Mouse (Mus musculus): Measurements from ENCODE around the gene Cyp26c1.
A peak's percentile ranks its signal among the peaks of the same experiment; 100 is the strongest.

Gene Cyp26c1

DNA sequence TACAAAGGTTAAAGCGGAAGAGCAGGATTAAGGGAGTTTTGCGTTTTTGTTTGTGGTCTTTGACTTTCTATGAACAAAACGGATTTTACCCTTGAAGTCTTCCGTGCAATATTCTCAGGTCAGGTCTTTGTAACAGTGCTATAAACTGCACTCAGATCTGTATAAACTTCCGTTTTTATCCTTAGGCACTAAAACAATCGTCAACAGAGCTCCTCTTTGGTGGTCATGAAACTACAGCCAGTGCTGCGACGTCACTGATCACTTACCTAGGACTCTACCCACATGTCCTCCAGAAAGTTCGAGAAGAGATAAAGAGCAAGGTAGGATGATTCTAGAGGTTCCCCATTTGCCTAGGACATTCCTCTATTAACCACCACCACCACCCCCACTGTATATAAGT, 14.3 kb downstream of the Cyp26c1 start:
- DNase-seq: no peak

DNA sequence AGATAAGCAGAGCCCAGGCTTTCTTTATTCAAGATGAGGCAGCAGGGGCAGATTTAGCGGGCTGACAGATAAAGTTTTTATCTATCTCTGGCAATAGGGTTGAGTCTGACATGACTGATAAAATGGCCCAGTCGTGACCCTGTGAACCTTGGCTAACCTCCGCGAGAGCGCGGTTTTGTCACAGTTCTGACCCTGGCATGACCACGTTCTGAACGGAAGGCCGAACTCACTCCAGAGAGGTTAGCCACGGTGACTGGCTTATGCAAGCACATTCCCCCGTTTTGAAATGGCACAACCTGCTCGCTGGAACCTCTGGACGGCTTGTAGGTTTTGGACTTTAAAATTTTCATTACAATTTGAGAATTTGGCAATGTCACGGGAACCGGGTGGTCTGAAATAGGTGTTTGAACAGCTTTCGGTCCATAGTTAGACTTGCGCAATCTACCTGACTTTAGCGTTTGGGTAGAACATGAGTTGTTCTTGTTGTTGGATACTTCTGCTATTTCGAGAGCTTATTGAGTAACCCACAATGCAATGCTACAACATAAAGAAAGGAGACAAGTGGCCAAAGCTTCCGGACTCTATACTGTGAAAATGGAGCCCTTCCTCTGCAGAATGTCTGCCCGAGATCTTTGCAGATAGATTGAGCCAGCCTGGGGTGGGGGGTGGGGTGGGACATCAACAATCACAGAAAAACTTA, 17.1 kb downstream of the Cyp26c1 start:
- DNase-seq: no peak

- DNase-seq: peak; percentile 30
Observed at GRCm38 (mm10) chr19:37703902-37704509, 18.6 kb downstream of the Cyp26c1 start.

DNA sequence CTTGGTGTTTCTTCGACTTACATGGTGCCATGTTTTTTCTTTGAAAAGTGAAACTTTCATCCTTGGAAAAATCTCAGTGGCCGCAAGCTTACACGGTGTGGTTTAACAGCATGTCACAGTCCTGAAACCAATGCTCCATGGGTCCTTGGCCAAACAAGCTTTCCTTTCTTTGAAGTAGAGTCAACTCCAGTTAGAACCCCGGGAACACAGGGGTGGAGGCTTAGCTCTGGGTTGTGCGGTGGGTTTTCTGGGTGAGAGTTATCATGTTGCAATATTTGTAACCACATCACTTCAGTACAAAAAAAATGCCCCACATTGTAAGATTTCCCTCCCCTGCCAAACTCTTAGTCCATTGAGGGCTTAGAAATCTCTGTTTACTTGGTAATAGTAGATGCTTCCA, 20.3 kb downstream of the Cyp26c1 start:
- DNase-seq: no peak

DNA sequence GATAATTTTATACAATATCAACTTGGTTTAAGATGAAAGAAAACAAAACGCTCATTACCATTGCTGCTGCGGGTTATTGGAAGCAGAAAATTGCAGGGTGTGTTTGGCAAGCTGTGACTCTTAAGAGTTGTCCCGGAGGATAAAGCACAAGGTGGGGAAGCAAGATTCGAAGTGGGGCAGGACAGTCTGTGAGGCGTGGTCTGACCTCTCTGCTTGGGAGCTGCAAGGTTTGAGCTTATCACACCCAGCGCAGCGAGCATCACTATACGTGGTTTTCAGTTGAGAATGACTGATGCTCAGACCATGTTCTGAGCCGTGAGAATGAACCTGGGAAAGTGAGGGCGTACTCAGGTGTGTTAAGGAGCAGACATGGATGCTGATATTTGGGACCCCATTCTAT, 29.3 kb downstream of the Cyp26c1 start:
- DNase-seq: no peak

DNA sequence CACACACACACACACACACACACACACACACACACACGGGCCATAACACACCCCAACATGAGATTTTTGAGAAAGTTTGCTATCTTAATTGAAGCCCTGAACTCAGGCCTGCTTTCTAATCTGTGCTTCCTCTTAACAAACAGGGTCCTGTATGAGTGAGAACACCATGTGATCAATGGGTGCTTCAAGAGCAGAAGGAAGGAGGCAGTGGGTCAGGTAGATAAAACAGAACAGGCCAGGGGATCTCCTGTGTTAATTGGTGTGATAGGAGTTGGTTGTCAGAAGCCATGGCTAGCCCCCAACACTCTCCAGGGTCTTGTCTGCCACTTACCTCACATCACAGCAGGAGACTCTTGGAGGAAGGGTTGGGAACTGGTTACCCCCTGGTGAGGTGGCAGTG, 30.6 kb downstream of the Cyp26c1 start:
- DNase-seq: no peak

DNA sequence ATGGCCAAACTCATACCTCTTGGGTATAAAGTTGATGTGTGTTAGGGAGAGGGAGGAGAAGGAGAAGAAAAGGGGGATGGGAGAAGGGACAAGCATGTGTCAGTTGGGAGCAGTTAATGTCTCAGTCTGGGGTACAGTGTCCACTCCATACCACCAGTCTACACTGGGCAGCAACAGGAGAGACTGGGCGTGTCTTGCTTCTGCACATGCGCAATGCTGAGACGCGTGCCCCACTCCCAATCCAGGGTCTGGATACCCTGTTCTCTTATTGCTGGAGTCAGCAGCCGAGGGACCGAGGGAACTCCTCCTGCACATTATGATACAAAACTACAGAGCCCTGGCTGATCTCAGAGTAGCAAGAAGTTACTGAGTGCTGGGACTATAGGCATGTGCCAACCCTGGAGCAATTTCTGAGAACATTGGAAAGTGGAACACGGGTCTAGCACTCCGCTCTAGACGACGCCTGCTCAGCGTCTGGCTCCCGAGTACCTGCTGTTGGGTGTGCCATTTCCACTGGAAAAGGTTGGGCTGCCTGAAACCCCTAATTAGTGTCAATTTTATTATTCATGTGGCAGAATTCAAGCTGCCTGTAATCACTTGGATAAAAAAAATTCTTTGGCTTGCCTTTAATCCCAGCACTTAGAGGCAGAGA, 31.3 kb downstream of the Cyp26c1 start:
- no peak for DNase-seq

- DNase-seq: no peak
Observed at GRCm38 (mm10) chr19:37719166-37719565, 33.8 kb downstream of the Cyp26c1 start.

- no peak for DNase-seq
Observed at GRCm38 (mm10) chr19:37724591-37724990, 39.2 kb downstream of the Cyp26c1 start.

- peak; percentile 16 for DNase-seq
Observed at GRCm38 (mm10) chr19:37726585-37726984, 41.2 kb downstream of the Cyp26c1 start.

DNA sequence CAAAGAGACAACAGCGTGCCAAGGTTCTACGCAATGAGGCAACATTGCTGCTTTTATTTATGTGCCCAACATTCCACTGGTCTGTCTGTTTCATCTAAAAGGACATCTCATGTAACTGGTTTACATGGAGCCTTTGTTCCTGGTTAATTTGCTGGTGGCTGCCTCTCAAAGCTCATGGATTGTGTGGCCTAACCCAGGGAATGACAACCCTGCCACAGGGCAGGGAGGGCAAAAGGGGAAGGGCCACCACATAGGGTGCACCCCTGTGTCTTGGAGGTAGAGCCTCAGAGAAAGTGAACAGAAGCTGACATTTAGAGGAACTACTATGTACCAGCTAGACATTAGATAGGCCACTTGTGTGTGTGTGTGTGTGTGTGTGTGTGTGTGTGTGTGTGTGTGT, 42.0 kb downstream of the Cyp26c1 start:
- DNase-seq: no peak

DNA sequence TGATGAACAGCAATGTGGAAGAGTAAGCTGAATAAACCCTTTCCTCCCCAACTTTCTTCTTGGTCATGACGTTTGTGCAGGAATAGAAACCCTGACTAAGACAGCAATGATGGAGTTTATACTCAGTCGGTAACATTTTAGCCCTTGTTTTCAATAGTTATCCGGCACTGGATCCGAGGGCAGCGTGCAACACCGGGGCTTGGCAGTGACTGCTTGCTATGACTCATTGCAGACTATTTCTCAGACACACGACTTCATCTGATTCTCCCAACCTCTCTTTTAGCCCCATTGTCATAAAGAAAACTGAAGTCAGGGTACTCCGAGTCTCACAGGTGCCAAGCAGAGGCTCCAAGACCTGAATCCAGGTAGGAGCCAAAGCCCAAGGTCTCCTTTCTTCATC, 50.0 kb downstream of the Cyp26c1 start:
- no peak for DNase-seq

- DNase-seq: no peak
Observed at GRCm38 (mm10) chr19:37738575-37738974, 53.2 kb downstream of the Cyp26c1 start.

- DNase-seq: no peak
Observed at GRCm38 (mm10) chr19:37740043-37740442, 54.7 kb downstream of the Cyp26c1 start.
